Mouse (Mus musculus) kidney, adult 18-20 months (tissue): ENCODE results near the gene Lmnb2.
A peak's percentile ranks its signal among the peaks of the same experiment; 100 is the strongest.

Experiments
- DNase-seq: peaks from one replicate; pipeline ENCODE4 v3.0.0; 2021

The Lmnb2 gene

GRCm38 (mm10) chr10:80897861-80898510, 20.1 kb downstream of the Lmnb2 start:
- no peak for DNase-seq

GRCm38 (mm10) chr10:80896581-80897485, 21.2 kb downstream of the Lmnb2 start:
- no peak for DNase-seq

DNA sequence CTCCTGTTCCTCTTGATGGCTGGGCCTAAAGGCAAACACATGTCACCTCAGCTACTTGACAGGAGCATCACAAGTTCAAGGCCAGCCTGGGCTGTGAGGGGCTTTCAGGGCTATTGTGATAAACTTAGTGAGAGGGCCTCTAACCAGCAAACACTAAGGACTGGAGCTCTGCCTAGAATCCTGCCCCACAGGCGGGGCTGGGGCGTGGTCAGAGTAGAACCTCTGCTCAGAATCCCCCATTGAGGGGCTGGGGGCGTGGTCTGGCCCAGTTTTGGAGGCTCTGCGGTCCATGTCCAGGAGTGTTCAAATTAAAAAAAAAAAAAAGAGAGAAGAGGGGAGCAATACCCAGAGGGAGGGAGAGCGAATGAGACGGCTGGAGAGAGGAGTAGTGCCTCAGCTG, 22.3 kb downstream of the Lmnb2 start:
- DNase-seq, result no peak

GRCm38 (mm10) chr10:80895100-80895499, 22.9 kb downstream of the Lmnb2 start:
- no peak for DNase-seq

DNA sequence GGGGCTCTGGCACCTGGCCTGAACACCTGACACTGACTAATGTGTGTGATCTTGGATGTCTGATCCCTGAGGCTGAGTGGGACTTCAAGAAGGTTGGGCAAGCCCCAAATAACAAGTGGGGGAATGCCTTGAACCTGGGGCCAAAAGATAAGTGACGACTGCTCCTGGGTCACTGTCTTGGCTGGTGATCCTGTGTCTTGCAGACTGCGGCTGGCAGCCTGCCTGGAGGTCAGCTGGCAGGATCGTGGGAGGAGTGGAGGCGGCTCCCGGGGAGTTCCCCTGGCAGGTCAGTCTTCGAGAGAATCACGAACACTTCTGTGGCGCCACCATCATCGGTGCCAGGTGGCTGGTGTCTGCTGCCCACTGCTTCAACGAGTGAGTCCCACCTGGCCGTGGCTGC, 30.9 kb downstream of the Lmnb2 start:
- peak; percentile 83 for DNase-seq

DNA sequence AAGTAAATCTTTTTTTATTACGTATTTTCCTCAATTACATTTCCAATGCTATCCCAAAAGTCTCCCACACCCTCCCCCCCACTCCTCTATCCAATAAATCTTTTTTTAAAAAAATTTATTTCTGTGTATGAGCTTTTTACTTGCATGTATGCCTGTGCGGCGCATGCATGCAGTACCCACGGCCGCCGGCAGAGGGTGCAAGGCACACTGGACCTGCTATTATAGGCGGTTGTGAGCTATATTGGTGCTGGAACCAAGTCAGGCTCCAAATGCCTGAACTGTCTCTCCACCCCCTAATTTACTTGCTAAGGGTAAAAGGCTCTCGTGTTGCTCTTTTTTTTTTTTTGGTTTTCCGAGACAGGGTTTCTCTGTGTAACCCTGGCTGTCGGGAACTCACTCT, 36.7 kb downstream of the Lmnb2 start:
- peak; percentile 84 for DNase-seq

GRCm38 (mm10) chr10:80880901-80881300, 37.1 kb downstream of the Lmnb2 start:
- no peak for DNase-seq

- peak; percentile 71 for DNase-seq
Observed at GRCm38 (mm10) chr10:80880131-80880641, 37.9 kb downstream of the Lmnb2 start.

GRCm38 (mm10) chr10:80876594-80876993, 41.5 kb downstream of the Lmnb2 start:
- DNase-seq, result no peak

GRCm38 (mm10) chr10:80876028-80876427, 42.0 kb downstream of the Lmnb2 start:
- peak; percentile 71 for DNase-seq

- DNase-seq, result no peak
Observed at GRCm38 (mm10) chr10:80874035-80874434, 44.0 kb downstream of the Lmnb2 start.

DNA sequence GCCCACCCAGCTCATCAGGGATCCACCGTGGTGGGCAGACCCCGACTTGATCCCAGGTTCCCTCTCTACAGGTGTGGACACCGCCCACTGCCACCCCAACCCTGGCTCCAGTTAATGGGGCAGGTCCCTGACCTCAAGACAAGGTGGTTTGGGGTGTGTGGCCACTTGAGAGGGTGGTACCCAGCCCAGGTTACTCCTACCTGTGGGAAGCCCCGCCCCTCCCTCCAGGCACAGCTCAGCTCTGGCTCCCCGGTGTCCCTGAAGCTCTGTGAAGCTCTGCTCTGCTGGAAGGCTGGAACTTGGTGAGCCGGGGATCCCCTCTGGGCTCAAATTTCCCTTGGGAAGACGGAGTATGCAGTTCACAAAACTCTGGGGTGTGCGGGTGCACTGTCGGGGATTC, 46.5 kb downstream of the Lmnb2 start, which contains the start of gene Tmprss9:
Tmprss9 (plus strand) TSS at position 268 of the 400 bp plus-strand sequence.
- peak; percentile 8 for DNase-seq

DNA sequence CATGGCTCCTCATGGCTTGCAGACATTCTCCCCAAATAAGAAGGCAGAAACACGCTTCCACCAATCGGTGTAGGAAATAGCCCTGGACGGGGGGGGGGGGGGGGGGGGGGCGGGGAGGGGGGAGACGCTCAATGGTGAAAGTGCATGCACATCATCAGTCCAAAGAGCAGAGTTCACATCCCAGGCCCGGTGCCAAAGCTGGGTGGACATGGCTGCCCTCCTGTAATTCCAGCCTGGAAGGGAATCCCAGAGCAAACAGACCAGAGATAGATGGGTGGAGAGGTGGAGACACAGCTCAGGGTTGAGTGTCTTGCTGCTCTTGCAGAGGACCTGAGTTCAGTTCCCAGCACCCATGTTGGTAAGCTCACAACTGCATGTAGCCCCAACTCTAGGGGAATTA, 47.1 kb downstream of the Lmnb2 start:
- DNase-seq, result peak; percentile 78

GRCm38 (mm10) chr10:80864446-80864845, 53.6 kb downstream of the Lmnb2 start:
- no peak for DNase-seq

DNA sequence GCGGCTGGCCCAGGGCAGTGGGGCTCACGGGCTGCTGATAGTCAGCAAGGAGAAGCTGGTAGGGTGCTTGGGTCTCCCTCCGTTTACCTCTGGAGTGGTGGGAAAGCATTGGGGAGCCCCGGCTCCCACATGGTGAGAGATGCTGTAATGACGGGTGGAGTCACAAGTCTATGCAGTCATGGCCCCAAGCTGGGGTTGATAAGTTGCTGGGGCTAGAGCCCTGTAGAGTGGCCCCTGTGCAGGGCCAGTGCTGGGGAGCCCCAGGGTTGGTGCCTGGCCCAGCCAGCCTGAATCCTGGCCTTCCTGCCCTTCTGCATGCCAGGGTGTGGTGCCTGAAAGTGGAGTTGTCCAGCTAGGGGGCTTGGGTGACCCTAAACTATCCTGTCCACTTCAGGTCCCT, 55.7 kb downstream of the Lmnb2 start:
- no peak for DNase-seq

DNA sequence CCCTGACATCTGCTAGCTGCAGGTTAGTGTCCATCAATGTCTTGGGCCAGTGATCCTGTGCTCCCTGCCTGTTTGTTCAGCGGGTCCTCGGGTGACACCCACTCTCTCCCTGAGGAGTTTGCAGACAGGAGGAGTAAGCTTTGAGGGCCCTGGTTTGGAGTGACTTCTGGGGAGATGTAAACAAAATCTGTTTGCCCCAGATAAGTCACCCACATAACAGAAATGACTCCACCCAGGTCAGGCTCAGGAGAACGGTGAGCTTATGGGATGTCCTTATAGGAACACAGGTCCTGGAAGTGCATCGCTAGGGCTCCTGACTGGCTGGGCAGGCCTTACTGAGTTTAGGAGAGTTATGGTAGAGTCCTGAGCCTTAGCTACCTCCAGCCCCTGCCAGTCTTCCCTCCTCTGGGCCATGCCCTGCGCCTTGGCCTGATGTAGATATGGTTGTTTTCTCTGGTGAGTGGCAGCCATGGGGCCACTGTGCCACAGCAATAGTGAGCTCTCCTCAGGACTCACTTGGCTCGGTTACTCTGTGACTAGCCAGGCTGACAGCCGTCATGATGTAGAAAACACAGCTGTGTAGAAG, 59.6 kb downstream of the Lmnb2 start:
- DNase-seq, result no peak

DNA sequence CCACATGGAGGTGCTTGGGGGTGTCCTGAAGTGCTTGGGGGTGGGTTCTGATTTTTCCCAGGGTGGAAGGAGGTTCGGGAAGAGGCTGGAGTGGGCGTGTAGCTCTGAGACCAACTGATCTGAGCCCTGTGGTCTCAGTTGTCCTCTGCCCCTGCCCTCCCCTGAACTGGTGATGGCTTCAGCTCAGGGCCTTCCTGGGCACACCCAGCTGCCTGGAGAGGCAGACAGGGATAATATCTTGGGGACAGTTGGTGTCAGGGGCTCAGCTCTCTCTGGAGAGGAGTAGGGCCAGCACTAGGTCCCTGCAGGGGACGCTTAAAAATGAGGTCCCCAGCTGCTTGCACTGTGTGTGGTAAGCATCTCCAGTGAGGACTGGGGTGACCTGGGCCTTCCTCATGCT, 60.2 kb downstream of the Lmnb2 start:
- no peak for DNase-seq

- DNase-seq, result no peak
Observed at GRCm38 (mm10) chr10:80857386-80857785, 60.7 kb downstream of the Lmnb2 start.

- no peak for DNase-seq
Observed at GRCm38 (mm10) chr10:80856908-80857307, 61.1 kb downstream of the Lmnb2 start.

- DNase-seq, result no peak
Observed at GRCm38 (mm10) chr10:80856267-80856666, 61.8 kb downstream of the Lmnb2 start.

DNA sequence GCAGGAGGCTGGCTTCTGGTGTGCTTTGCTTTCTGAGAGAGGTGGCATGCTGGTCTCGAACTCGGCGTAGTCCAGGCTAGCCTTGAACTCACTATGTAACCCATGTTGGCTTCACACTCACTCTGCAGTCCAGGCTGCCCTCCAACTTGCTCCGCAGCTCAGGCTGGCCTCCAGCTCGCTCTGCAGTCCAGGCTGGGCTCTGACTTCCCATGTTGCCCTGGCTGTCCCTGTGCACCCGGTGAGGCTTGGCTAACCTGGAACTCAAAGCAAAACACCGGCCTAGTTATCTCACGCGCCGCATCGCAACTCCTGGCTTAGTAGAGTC, 62.3 kb downstream of the Lmnb2 start:
- no peak for DNase-seq

GRCm38 (mm10) chr10:80854913-80855748, 62.9 kb downstream of the Lmnb2 start, which contains the start of the genes Lsm7 and Sppl2b:
Gene Lsm7 (minus strand): TSS chr10:80855209.
Gene Sppl2b (plus strand): TSS chr10:80855275.
- peak; percentile 97 for DNase-seq
